ENCODE assay signal across 8 mouse cellular contexts in genomic region chr19:46507181-46507581, GRCm38 (mm10). TPM values are rescaled to one million over a fixed set of nuclear protein-coding genes. Genes with fewer than 3 reads are reported as not detected.
DNase-seq lines count a peak whose midpoint lies in the region; ATAC-seq lines count a peak whose summit lies in the region.

No protein-coding gene starts in this region.

- no peaks in the 10 kb centered on the region for H3K9me3 ChIP-seq in heart, embryonic 12.5 days (replicated peaks)
- H3K9me3 ChIP-seq in forebrain, embryonic 16.5 days (ENCODE audit: control insufficient read depth, low read length) = no peaks in the 10 kb centered on the region
- H3K9me3 ChIP-seq in midbrain, embryonic 11.5 days (ENCODE audit: control insufficient read depth, low read length) = no peaks in the 10 kb centered on the region

- ATAC-seq in heart, embryonic 12.5 days (ENCODE audit: insufficient number of reproducible peaks, low FRiP score) = no peak
- ATAC-seq in forebrain, embryonic 16.5 days = peak; percentile 29
- peak; percentile 53 for ATAC-seq in midbrain, embryonic 11.5 days (ENCODE audit: low FRiP score)
- no peak for ATAC-seq in megakaryocyte-erythroid progenitor cell, adult 5-6 weeks (replicated peaks; ENCODE audit: low FRiP score, low TSS enrichment, poor library complexity, severe bottlenecking)

- WGBS in heart, embryonic 12.5 days = 76% methylated on average over 8 of the region's 8 CpGs
- 5% methylated on average over 8 of the region's 8 CpGs for WGBS in forebrain, embryonic 16.5 days
- WGBS in midbrain, embryonic 11.5 days = 20% methylated on average over 8 of the region's 8 CpGs

- DNase-seq in heart, postnatal 25 days (ENCODE audit: low spot score) = no peak
- peak; percentile 73 for DNase-seq in Muller cell, postnatal 12 days (ENCODE audit: inconsistent ontology term)
- DNase-seq in midbrain, embryonic 11.5 days (ENCODE audit: low spot score, missing footprints) = peak; percentile 95
- no peak for DNase-seq in left cerebral cortex, adult 9 months (ENCODE audit: low spot score in 2 of 2)
- no peak for DNase-seq in frontal cortex, postnatal 10 days (ENCODE audit: low spot score in 2 of 2)

- no peaks in the 10 kb centered on the region for H3K27me3 ChIP-seq in heart, embryonic 12.5 days (replicated peaks)
- no peaks in the 10 kb centered on the region for H3K27me3 ChIP-seq in forebrain, embryonic 16.5 days (replicated peaks; ENCODE audit: control insufficient read depth, insufficient read depth, low read length)
- no peaks in the 10 kb centered on the region for H3K27me3 ChIP-seq in midbrain, embryonic 11.5 days (ENCODE audit: control insufficient read depth, insufficient read depth, low read length)

- H3K27ac ChIP-seq in heart, embryonic 12.5 days (ENCODE audit: poor library complexity, severe bottlenecking) = no peak overlapping the region
- peak overlapping the region; percentile 65 for H3K27ac ChIP-seq in forebrain, embryonic 16.5 days (ENCODE audit: low read length)
- peak overlapping the region; percentile 96 for H3K27ac ChIP-seq in midbrain, embryonic 11.5 days (ENCODE audit: low read depth, low read length)

- H3K4me2 ChIP-seq in heart, embryonic 12.5 days = peak overlapping the region; percentile 83
- peak overlapping the region; percentile 73 for H3K4me2 ChIP-seq in forebrain, embryonic 16.5 days (ENCODE audit: low read length)
- peak overlapping the region; percentile 81 for H3K4me2 ChIP-seq in midbrain, embryonic 11.5 days

- intact Hi-C loops in heart, postnatal 25 days (cut with DNase I) = no loop called here

- no peak overlapping the region for H3K4me3 ChIP-seq in heart, embryonic 12.5 days
- H3K4me3 ChIP-seq in forebrain, embryonic 16.5 days (replicated peaks; ENCODE audit: low read length) = peak overlapping the region; percentile 91
- H3K4me3 ChIP-seq in midbrain, embryonic 11.5 days (ENCODE audit: low read depth, low read length) = peak overlapping the region; percentile 25

- peaks cover 78% of the 10 kb centered on the region for H3K4me1 ChIP-seq in heart, embryonic 12.5 days (replicated peaks)
- H3K4me1 ChIP-seq in forebrain, embryonic 16.5 days (replicated peaks; ENCODE audit: control insufficient read depth, insufficient read depth, low read length) = peaks cover 61% of the 10 kb centered on the region
- H3K4me1 ChIP-seq in midbrain, embryonic 11.5 days (ENCODE audit: control insufficient read depth, insufficient read depth, low read length) = peaks cover 52% of the 10 kb centered on the region

- H3K9ac ChIP-seq in heart, embryonic 12.5 days = peak overlapping the region; percentile 100
- peak overlapping the region; percentile 56 for H3K9ac ChIP-seq in forebrain, embryonic 16.5 days (replicated peaks; ENCODE audit: low read depth, low read length)
- H3K9ac ChIP-seq in midbrain, embryonic 11.5 days (ENCODE audit: low read length) = peak overlapping the region; percentile 77

- peaks cover 58% of the 10 kb centered on the region for H3K36me3 ChIP-seq in heart, embryonic 12.5 days
- peaks cover 10% of the 10 kb centered on the region for H3K36me3 ChIP-seq in forebrain, embryonic 16.5 days (ENCODE audit: control insufficient read depth, insufficient read depth)
- peaks cover 4% of the 10 kb centered on the region; the same call in 1 of the 2 replicates for H3K36me3 ChIP-seq in midbrain, embryonic 11.5 days (ENCODE audit: control insufficient read depth, insufficient read depth, low read length)

RNA-seq across cellular contexts. Expression of gene Trim8, which starts 5.7 kb away (rescaled TPM):
- polyA plus RNA-seq in heart, embryonic 12.5 days (2016; fragmentation: Nextera tagmentation; extraction: Ambion mirVana) = 24.1 and 24.2 TPM in 2 replicates
- total RNA-seq in heart, postnatal 25 days (2021) = 10 to 100 TPM; 37.3 to 40.6 TPM
- polyA plus RNA-seq in forebrain, embryonic 16.5 days (2015; fragmentation: Nextera tagmentation; extraction: Ambion mirVana) = 24.5 and 27.7 TPM in 2 replicates
- polyA plus RNA-seq in midbrain, embryonic 11.5 days (2014; fragmentation: Nextera tagmentation; extraction: Ambion mirVana) = 28.6 and 31.7 TPM in 2 replicates
- 20.8 and 22.3 TPM in 2 replicates for total RNA-seq in megakaryocyte-erythroid progenitor cell, adult 5-6 weeks (2014; fragmentation: Nextera tagmentation)
- total RNA-seq in megakaryocyte-erythroid progenitor cell, adult 5-6 weeks (2017) = 9.9 and 18.2 TPM in 2 replicates

Comparison
In these comparisons a context has a peak if more than half of its experiments do, and no peak if none do; other contexts are left out.
1. ATAC-seq: peak in forebrain, embryonic 16.5 days (single experiment) and midbrain, embryonic 11.5 days (single experiment); none in heart, embryonic 12.5 days (single experiment) and megakaryocyte-erythroid progenitor cell, adult 5-6 weeks (single experiment).
2. DNase-seq: peak in Muller cell, postnatal 12 days (single experiment) and midbrain, embryonic 11.5 days (single experiment); none in heart, postnatal 25 days (single experiment), left cerebral cortex, adult 9 months (0 of 2) and frontal cortex, postnatal 10 days (0 of 2).
3. Peak in every context shown above with its lines, with median percentiles within 50 percentile points of each other: H3K4me2 ChIP-seq and H3K9ac ChIP-seq.